Mouse (Mus musculus): ENCODE results near the gene Bcl6b. TPM values are rescaled to one million over a fixed set of nuclear protein-coding genes. Genes with fewer than 3 reads are reported as not detected.

Gene Bcl6b
- total RNA-seq, 2 experiments from 2014 or later = 26.1 to 32.5 TPM

DNA sequence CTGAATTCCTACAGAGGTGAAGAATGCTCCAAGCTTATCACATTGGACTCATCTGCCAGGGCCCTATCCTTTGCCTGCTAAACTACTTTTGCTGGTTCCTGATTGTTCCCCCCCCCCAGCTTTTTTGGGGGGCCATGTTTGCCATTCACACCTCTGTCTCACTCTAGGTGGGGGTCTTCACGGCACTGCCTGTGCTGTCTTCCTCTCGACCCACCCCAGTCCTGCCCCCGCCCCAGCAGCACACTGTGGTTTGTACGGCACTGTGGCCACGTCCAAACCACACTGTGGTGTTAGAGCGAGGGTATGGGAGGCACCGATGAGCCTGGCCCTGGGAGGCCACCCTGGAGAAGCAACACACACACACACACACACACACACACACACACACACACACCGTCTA, 4.9 kb upstream of the Bcl6b start:
- intact Hi-C loops (cut with DNase I) = no loop called here

DNA sequence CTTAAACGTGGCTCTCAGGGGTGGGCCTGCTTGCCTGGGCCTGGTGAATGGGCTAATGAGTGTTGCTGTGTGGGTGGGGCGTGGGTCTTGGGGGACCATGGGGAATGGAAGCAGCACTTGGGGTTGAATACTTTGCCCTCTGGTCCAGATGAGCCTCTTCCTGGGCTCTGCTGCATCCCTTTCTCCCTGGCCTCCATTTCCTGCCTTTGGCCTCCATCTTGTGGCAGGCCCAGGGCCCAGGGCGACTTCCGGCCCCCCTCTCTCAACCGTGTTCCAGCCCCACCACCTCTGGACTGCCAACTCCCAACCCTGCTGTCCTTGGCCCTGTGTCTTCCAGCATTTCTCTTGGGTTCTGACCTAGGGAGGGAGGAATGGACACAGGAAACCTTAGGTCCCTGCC, 4.4 kb upstream of the Bcl6b start:
- DNase-seq = peak in 1 of 2 experiments; percentile 61
- intact Hi-C loops (cut with DNase I) = no loop called here

More for the DNA sequence above, 4.9 kb upstream of the Bcl6b start:
- no peak for DNase-seq

DNA sequence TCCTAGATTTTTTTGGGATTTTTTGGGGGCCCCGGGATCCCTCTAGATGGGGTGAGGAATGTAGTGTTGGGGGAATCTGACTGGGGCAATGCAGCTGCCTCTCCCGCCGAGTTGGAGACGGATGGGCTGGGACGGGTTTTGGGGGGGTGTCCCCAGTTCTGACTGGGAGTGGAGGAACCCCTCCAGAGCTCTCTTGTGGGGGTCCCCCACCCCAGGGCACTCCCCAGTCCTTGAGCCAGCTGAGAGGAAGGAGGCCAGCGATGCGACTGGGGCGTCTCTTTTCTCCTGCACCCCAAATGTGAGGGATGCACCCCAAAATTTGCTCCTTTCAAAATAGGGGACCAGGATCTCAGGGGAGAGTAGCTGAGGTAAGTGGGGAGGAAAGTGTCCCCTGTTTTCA, 3.4 kb upstream of the Bcl6b start:
- peak in 1 of 2 experiments; percentile 45 for DNase-seq
- intact Hi-C loops (cut with DNase I) = no loop called here

DNA sequence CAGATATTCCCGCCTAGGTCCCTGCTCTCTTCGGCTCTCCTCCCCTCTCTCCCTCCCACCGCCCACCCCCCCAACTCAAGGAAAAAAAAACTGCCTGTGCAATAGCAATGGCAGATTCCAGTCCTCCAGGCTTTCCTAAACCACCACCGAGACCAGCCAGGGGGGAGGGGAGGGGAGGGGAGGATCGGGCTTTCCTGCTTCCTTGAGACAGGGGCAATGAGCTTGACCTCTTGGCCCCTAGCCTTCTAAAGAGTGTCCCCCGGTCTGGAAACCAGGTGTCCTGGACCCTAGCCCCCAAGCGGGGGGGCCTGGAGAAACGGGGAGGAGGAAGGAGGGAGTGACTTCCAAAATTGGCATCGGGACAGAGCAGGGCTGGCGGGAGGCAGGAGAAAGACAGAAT, 2.9 kb upstream of the Bcl6b start:
- intact Hi-C loops (cut with DNase I) = no loop called here

DNA sequence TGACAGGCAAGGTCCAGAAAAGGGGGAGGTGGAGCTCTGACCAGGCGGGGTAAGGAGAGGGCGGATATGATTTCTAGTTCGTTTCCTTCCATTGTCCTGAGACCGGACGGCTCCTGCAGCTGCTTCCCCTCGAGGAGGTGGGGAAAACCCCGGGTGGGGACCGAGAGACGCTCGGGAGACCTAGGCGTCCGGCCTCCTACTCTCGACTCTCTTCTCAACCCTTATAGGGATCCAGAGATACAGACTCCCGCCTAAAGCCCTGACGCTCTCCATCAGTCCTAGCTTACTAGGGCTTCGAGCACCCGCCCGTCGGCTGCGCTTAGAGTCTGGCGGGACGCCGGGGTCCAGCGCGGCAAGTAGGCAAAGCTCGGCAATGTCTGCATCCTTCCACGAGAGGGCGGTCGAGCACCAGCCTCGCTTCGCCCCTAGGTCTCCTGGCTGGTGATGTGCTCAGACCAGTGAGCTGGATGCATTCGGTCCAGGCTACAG, 685 bp upstream of the Bcl6b start:
- intact Hi-C loops (cut with DNase I) = no loop called here
- DNase-seq = peak; percentile 92 to 94

More for the DNA sequence above, 2.9 kb upstream of the Bcl6b start:
- peak; percentile 63 to 73 for DNase-seq

DNA sequence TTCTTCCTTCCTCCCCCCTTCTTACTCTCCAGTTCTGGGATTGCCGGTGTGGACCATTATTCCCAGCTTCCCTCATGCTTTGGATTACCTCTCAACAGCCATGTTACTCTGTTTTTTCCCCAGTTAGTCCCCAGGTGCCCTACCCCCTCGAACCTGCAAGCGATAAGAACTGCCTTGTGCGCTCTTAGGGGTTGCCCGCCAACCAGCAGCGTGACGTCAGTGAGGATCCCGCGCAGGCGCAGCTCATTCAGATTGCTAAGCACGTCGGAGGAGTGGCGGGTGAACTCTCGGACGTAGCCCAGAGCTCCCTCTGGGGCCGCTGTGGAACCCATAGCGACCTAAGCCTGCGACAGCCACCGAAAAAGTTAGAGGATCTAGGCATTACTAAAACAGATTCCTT, 770 bp downstream of the Bcl6b start:
- intact Hi-C loops (cut with DNase I) = no loop called here
- peak; percentile 88 to 89 for DNase-seq

DNA sequence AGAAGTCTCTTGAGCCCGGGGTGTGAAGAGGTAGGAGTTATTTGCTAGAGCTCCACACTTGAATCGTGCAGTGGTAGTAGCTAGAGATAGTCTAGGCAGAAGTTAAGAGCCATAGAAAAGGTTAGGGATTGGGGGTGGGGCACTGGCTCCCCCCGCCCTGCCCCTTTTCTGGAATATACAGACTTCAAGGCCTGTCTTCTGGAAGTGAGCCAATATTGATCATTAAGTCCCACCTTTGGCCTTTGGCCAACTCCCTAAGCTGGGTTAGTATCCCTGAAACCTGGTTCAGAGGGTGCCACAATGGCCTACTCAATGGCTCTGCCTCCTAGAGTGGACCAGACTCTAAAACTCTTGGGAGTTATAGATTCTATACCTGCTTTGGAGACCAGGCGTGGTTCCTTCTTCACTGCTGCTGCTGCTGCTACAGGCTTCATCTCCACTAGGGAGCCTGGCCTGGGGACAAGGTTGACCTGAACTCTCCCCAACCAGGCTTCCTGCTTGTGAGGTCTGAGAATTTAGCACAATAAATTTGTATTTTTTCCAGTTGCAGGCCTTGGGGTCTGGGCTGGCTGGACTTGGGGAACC, 1.8 kb downstream of the Bcl6b start:
- intact Hi-C loops (cut with DNase I) = no loop called here

DNA sequence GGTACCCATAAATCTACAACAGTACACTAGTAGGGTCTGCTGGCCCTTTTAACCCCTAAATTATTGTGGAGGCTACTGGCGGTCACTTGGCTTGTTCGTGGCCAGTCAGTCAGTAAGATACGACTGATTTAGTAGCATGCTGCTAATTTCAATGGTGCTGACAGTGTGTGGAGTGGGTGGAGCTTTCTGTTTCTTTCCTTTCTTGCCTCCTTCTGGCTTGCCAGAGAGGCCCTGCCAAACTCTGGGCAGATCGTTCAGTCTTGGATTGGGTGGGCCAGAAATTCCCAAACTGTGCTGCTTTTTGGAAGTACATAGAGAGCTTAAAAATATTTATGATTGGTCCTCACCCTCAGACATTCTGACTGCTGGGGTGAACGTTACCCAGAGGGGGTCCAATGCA, 2.5 kb downstream of the Bcl6b start:
- intact Hi-C loops (cut with DNase I) = no loop called here
- DNase-seq = peak in 1 of 2 experiments; percentile 26

More for the DNA sequence above, 1.8 kb downstream of the Bcl6b start:
- no peak for DNase-seq

DNA sequence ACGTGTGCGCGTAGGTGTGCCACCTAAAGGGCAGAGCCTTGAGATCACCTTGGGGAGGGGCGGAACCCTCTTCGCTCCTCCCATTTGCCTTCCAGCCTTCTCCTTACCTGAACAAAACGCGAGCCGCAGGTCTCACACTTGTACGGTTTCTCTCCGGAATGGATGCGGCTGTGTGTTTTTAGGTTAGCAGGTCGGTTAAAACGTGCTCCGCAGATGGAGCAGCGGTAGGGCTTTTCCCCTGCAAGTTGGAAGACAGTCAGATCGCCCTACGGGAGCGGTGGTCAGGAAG, 3.1 kb downstream of the Bcl6b start:
- no peak for DNase-seq
- intact Hi-C loops (cut with DNase I) = no loop called here

DNA sequence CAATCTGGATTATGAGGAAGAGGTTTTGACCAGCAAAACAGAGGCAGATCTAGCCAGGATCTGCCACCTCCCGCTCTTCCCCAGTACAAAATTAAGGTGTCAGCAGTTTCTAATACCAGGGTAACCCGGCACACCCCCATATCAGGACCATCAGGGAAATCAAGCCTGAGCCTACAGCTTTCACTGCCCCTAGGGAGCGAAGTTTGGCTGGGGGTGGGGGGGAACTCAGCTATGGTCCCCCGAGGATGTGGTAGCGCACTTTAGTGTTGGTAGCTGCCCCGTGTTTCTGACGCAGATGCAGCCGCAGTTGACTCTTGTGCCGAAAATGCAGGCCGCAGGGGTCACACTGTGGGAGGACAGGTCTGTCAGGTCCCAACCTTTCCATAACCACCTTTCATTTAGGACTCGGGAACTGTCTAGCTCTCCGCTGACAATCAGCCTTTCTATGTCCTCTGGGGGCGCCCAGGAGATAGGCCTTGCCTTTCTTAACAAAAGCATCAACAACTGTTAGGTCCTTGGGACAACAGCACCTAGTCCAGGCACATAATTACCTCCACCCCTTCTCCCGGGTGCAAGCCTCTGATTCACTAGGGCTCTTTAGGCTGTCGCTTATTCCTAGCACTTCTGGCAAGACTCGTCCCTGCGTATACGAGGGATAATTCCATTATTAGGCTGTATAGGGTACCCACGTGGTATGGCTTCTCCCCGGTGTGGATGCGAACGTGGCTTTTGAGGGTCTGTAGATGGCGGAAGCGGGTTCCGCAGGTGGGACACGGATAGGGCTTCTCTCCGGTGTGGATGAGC, 3.6 kb downstream of the Bcl6b start:
- intact Hi-C loops (cut with DNase I) = no loop called here
- DNase-seq = no peak

DNA sequence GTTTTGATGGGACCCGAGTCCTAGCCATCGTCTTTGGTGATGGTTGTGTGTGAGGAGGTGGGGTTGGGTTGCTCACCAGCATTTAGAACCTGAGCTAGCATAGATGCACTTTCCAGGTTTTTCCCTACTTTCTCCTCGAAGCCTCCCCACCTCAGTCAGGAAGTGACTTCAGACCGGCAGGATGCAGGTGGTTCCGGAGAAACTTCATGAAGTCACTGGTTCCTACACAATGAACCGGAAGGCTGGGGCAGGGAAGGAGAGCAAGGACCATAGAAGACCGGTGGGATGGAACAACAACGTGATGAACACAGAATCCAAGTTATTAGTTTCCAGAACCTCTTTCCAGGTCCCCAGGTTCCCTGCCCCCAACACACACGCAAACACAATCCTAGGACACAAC, 5.9 kb downstream of the Bcl6b start:
- peak in 1 of 2 experiments; percentile 53 for DNase-seq
- intact Hi-C loops (cut with DNase I) = no loop called here

DNA sequence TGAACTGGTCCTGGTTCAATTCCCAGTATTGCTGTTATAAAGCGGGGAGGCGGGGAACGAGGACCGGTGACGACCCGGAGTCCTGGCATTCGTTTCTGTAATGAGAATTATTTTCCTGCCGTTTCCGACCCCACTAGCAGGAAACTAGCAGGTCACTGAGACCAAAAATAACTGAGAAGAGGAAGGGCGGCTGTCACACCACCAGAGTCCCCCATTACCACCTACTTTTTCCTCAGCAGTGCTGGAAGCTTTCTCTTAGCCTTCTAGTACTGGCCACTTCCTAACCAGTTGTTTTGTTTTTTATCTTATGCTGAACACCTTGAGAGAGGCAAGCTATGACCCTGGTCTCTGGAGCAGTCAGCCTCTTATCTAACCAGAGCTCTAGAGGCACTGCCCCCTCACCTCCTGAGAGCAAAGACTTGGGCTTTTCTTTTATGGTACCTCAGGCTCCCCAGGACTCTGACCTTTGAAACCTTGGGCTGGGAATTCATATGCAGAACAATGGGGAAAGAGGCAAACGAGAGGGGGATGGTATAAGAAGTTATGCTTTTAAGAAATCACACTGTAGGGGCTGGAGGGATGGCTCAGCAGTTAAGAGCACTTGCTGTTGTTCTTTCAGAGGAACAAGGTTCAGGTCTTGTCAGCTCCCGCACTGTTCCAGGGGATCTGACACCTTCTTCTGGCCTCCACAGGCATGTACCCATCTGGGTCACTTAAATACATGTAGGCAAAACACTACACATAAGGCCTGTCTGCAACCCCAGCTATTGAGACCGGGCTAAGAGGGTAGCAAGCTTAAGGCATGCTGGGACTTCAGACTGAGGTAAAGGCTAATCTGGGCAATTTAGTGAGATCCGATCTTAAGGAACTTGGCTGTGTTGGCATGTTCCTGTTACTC, 7.7 kb downstream of the Bcl6b start:
- intact Hi-C loops (cut with DNase I) = no loop called here
- DNase-seq = peak in 1 of 2 experiments; percentile 50

DNA sequence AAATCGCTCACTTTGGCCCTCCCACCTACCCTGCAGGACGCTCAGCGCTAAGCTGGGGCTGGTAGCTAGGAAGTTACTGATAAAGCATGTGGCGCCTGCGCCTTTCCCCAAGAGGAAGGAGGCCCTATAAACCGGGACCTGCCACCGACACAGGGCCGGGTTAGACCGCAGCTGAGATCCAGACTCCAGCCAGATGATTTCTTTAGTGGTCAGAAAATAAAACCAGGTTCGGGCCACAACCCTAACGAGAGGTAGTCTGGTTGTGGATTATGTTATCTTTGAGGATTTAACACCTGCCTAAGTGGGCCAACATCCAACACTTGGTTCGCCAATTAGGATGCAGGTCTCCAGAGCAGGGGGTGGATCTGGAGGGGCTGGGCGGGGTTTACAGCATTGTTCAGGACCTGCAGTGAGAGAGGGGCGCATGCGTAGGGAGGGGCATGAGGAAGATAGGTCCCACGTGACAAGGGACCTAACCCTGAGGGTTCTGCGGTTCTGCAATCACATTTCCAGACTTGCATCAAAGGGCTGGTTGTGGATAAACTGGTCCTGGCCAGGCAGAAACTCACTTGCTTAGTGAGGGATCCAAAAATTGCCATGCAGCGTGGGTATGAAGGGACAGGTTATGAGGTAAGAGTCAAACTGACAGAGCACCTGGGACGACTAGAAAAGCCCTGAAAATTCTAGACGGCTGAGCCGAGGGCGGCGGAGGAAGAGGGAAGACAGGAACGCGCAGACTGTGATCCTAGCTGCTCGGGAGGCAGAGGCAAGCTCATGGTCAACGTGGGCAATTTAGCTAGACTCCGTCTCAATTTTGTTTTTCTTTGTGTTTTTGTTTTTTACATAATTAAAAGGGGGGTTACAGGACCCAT, 8.6 kb downstream of the Bcl6b start, which contains the start of gene Slc16a13:
Gene Slc16a13 (minus strand): TSS at position 334 of the 872 bp plus-strand sequence.
- intact Hi-C loops (cut with DNase I) = no loop called here
- DNase-seq = peak; percentile 89 to 90

DNA sequence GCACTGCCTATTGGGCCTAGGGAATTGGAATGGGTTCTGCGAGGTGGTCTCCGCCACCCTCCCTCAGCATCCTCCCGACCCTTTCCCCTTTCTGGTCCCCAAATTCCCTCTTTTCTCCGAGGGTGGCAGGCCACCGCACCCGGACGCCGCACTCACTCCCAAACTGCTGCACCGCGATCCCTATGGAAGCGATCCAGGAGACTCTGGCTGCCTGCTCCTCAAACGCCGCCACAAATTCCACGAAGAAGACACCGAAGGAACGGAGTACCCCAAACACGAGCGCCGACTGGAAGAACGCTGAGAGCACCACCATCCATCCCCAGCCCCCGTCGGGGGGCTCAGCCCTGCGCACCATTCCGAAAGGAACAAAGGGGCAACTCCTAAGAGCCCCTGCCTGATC, 9.3 kb downstream of the Bcl6b start:
- DNase-seq = no peak
- intact Hi-C loops (cut with DNase I) = no loop called here

DNA sequence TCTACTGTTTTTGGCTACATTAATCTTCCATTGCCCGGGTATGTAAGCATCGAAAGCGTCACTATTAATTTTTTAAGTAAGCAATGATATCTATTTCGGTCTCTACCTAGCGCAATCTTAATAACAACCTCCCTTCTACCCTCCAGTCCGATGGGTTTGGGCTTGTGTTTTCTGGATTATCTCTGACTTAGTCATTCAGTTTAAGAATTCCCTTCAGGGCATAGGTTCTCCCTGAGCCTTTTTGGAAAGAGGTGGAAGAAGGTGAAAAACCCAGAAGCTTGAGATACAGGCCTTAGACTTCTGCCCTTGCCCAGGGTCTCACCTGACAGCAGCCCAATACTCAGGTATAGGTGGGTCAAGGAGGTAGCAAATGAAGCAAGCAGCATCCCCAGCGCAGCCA, 9.7 kb downstream of the Bcl6b start:
- no peak for DNase-seq
- intact Hi-C loops (cut with DNase I) = loop anchor here (10.0 kb wide), 1 partner anchor 285 kb away; the partner anchor contains the start of gene Ybx2

DNA sequence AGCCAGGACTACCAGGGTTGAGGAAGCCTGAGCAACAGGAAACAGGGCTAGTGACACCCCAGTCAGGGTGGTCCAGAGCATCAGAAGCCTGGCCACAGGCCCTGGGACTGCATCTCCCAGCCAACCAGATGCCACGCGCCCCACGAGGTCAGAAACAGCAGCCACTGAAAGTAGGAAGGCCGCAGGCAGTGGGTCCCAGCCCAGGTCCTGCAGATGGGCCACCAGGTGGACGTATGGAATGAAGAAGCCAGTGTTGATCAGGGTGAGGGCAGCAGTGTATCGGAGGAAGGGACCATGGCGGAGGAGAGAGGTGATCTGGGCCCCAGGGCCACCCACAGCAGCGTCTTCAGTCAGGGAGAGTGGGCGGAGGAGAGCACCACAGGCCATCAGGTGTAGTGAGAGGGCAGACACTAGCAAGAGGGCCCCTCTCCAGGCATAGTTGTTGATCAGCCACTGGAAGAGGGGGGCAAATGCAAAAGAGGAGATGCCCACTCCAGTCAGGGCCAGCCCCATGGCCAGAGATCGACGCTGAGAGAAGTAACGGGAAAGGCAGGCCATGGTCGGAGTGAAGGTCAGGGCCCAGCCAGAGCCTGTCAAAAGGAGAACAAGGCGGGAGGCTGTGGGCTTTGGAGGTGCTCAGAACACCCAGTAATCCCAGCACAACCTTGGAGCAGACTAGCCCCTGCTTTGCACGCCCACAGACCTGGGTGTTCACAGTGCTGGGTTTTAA, 10.7 kb downstream of the Bcl6b start:
- intact Hi-C loops (cut with DNase I) = loop anchor here (10.0 kb wide), 1 partner anchor 284 kb away; the partner anchor contains the start of gene Ybx2

DNA sequence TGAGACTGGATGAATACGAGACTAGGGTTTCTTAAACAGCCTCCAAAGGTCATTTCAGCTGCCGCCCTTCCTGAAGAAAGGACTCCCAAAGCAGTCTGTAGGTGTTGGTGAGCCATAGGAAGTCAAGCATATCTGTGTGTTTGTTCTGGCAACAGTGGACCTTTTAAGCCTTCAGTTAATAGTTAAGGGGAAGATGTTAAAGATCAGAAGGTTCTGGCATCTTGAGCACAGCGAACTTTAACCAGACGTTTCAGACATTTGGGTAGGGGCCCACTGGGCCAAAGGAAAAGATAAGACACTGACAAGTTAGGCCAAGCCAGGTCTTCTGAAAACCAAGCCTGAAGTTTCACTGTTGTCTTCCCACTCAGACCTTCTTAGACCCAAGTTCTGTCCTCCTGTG, 11.6 kb downstream of the Bcl6b start:
- intact Hi-C loops (cut with DNase I) = loop anchor here (10.0 kb wide), 1 partner anchor 283 kb away; the partner anchor contains the start of gene Ybx2
- DNase-seq = no peak

More for the DNA sequence above, 10.7 kb downstream of the Bcl6b start:
- no peak for DNase-seq

DNA sequence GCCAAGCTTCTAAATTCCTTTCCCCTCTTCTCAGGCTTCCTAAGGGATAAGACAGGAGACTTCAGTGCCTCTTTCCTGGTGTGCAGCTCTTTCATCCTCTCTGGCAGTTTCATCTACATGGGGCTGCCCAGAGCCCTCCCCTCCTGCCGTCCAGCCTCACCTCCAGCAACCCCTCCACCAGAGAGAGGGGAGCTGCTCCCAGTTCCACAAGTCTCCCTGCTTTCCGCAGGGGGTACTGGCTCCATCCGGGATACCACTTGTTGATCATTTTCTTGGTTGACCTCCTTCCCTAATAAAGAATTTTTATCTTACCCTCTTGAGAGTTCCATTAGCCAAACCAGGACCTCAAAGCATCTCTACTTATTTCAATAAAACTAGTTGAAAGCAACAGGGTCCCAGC, 13.5 kb downstream of the Bcl6b start:
- intact Hi-C loops (cut with DNase I) = loop anchor here (10.0 kb wide), 1 partner anchor 281 kb away; the partner anchor contains the start of gene Ybx2
- DNase-seq = no peak

DNA sequence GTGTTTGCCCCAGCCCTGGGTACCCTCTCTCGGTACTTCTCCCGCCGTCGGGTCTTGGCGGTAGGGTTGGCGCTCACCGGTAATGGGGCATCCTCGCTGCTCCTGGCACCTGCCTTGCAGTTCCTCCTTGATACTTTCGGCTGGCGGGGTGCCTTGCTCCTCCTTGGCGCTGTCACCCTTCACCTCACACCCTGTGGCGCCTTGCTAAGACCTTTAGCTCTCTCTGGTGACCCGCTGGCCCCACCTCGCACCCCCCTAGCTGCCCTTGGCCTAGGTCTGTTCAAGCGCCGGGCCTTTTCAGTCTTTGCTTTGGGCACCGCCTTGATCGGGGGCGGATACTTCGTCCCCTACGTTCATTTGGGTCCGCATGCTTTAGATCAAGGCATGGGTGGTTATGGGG, 14.3 kb downstream of the Bcl6b start:
- intact Hi-C loops (cut with DNase I) = loop anchor here (10.0 kb wide), 1 partner anchor 280 kb away; the partner anchor contains the start of gene Ybx2
- DNase-seq = no peak
